Mouse (Mus musculus): ENCODE results near the gene Fgb.

DNA sequence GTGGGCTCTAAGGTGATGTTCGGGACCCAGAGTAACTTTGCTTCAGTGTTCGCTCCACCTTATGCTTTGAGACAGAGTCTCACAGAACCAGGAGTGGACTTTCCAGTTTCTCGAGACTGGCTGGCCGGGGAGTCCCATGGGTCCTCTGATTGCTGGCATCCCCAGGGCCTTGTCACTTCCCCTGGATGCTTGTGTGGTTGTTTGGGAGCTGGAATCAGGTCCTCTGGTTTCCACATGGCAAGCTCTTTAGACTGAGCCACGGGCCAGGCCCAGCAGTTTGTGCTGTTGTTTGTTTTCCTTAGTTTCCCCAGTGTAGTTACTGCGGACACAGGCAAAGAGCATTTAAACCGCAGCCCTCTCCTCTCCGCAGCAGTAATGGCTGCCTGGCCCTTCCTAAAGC lies 15.9 kb downstream of the Fgb start:
- TF ChIP-seq CTCF (IDR thresholded peaks at IDR 0.05; ENCODE audit: control insufficient read depth, insufficient read depth, low read length) (no peak), POLR2A (IDR thresholded peaks at IDR 0.05; ENCODE audit: borderline replicate concordance, control insufficient read depth, low read depth, low read length) (no peak)

Measured in bone marrow, adult 2 months (tissue).